Comparison of ENCODE assay signal across 20 mouse cellular contexts in genomic region chr1:184647920-184648540, GRCm38 (mm10).
DNase-seq lines count a peak whose midpoint lies in the region; ATAC-seq and TF ChIP-seq lines count a peak whose summit lies in the region.
"Had no signal": no experiment of that assay in that cellular context is flagged by ENCODE, and none has a peak within 500 bp of the region (broad histone marks: within the 10 kb centered on the region; RNA-seq: fewer than 3 reads in every experiment).

No protein-coding gene starts in this region.

- DNase-seq in hindbrain, postnatal 0 days (ENCODE audit: low spot score): peak; percentile 4
- peak; percentile 58 for DNase-seq in brain, adult 2 months (ENCODE audit: low read depth, low spot score)
- DNase-seq in liver: peak; percentile 78
- no peak for DNase-seq in liver, postnatal 0 days
- no peak for DNase-seq in layer of hippocampus, adult 2 months (ENCODE audit: low spot score in 2 of 2)
- no peak for DNase-seq in kidney, adult 18-20 months
- no peak for DNase-seq in layer of hippocampus, adult 9-11 months
- DNase-seq: B cell, adult 2 months; cerebellum, adult 9-10 months; gastrocnemius, postnatal 10 days; heart, adult 2 months; kidney, adult 9 months; midbrain, embryonic 14.5 days; right cerebral cortex, postnatal 25 days; thymus, postnatal 25 days had no signal

- H3K36me3 ChIP-seq in hindbrain, postnatal 0 days (ENCODE audit: insufficient read depth, low read length): no peaks in the 10 kb centered on the region
- H3K36me3 ChIP-seq in hindbrain, embryonic 12.5 days: no peaks in the 10 kb centered on the region
- no peaks in the 10 kb centered on the region for H3K36me3 ChIP-seq in liver, postnatal 0 days (replicated peaks; ENCODE audit: insufficient read depth, low read length)
- H3K36me3 ChIP-seq: forebrain, embryonic 15.5 days; hindbrain, embryonic 10.5 days had no signal

- WGBS in hindbrain, postnatal 0 days: 85% methylated on average over 8 of the region's 8 CpGs
- 90% methylated on average over 8 of the region's 8 CpGs for WGBS in hindbrain, embryonic 12.5 days
- 81% methylated on average over 8 of the region's 8 CpGs for WGBS in liver, postnatal 0 days (ENCODE audit: insufficient replicate concordance)

- no peak overlapping the region for H3K9ac ChIP-seq in hindbrain, postnatal 0 days (replicated peaks; ENCODE audit: low read length)
- H3K9ac ChIP-seq in hindbrain, embryonic 12.5 days: no peak overlapping the region
- no peak overlapping the region for H3K9ac ChIP-seq in liver, postnatal 0 days (replicated peaks)
- H3K9ac ChIP-seq: forebrain, embryonic 15.5 days had no signal

- 0 out of 2 replicates have a peak, but pooled peaks cover 5% of the 10 kb centered on the region for H3K9me3 ChIP-seq in hindbrain, postnatal 0 days (ENCODE audit: low read length)
- H3K9me3 ChIP-seq in hindbrain, embryonic 12.5 days (replicated peaks): no peaks in the 10 kb centered on the region; the same call in 1 of the 2 replicates
- no peaks in the 10 kb centered on the region for H3K9me3 ChIP-seq in liver, postnatal 0 days (ENCODE audit: low read length)
- H3K9me3 ChIP-seq: forebrain, embryonic 15.5 days had no signal

- no peak overlapping the region for H3K4me2 ChIP-seq in hindbrain, postnatal 0 days (ENCODE audit: low read depth, low read length)
- H3K4me2 ChIP-seq in hindbrain, embryonic 12.5 days (replicated peaks): no peak overlapping the region
- H3K4me2 ChIP-seq in liver, postnatal 0 days (ENCODE audit: low read depth, low read length): no peak overlapping the region
- H3K4me2 ChIP-seq: forebrain, embryonic 15.5 days had no signal

- no peak for ATAC-seq in hindbrain, postnatal 0 days
- ATAC-seq in hindbrain, embryonic 12.5 days (ENCODE audit: low FRiP score): no peak
- peak; percentile 44 for ATAC-seq in liver, postnatal 0 days
- ATAC-seq: forebrain, embryonic 15.5 days had no signal

- no peaks in the 10 kb centered on the region for H3K27me3 ChIP-seq in hindbrain, postnatal 0 days (ENCODE audit: insufficient read depth, low read length)
- H3K27me3 ChIP-seq in hindbrain, embryonic 12.5 days: no peaks in the 10 kb centered on the region
- H3K27me3 ChIP-seq in liver, postnatal 0 days (ENCODE audit: insufficient read depth, low read length): no peaks in the 10 kb centered on the region
- H3K27me3 ChIP-seq: forebrain, embryonic 15.5 days had no signal

- no peak overlapping the region for H3K27ac ChIP-seq in hindbrain, postnatal 0 days
- H3K27ac ChIP-seq in hindbrain, embryonic 12.5 days: no peak overlapping the region
- H3K27ac ChIP-seq in liver, postnatal 0 days (ENCODE audit: low read depth): peak overlapping the region; percentile 67
- no peak overlapping the region for H3K27ac ChIP-seq in layer of hippocampus, adult 2 months
- H3K27ac ChIP-seq: forebrain, embryonic 15.5 days; heart, adult 2 months; hindbrain, embryonic 10.5 days had no signal

- no peaks in the 10 kb centered on the region for H3K4me1 ChIP-seq in hindbrain, postnatal 0 days (ENCODE audit: insufficient read depth, low read length)
- H3K4me1 ChIP-seq in hindbrain, embryonic 12.5 days: no peaks in the 10 kb centered on the region
- H3K4me1 ChIP-seq in liver, postnatal 0 days (ENCODE audit: insufficient read depth): peaks cover 17% of the 10 kb centered on the region
- H3K4me1 ChIP-seq: forebrain, embryonic 15.5 days had no signal

- no peak overlapping the region for H3K4me3 ChIP-seq in hindbrain, postnatal 0 days (ENCODE audit: low read length)
- no peak overlapping the region for H3K4me3 ChIP-seq in hindbrain, embryonic 12.5 days
- no peak overlapping the region for H3K4me3 ChIP-seq in liver, postnatal 0 days (ENCODE audit: low read depth, low read length)
- H3K4me3 ChIP-seq in layer of hippocampus, adult 2 months: no peak overlapping the region
- H3K4me3 ChIP-seq: erythroblast, embryonic 14.5 days; forebrain, embryonic 15.5 days; heart, adult 2 months; hindbrain, embryonic 10.5 days; myocyte had no signal

- no peak for TF ChIP-seq CTCF in hindbrain, postnatal 0 days (IDR thresholded peaks at IDR 0.05; ENCODE audit: low read depth)
- TF ChIP-seq CTCF in liver, postnatal 0 days (IDR thresholded peaks at IDR 0.05; ENCODE audit: low read depth): no peak
- no peak for TF ChIP-seq CTCF in layer of hippocampus, adult 2 months (conservative IDR thresholded peaks at IDR 0.05)

- peak; percentile 93 for TF ChIP-seq EP300 in liver, postnatal 0 days (IDR thresholded peaks at IDR 0.05; ENCODE audit: low read depth)

Comparison
In these comparisons a context has a peak if more than half of its experiments do, and no peak if none do; other contexts are left out.
1. DNase-seq: peak in hindbrain, postnatal 0 days (single experiment), brain, adult 2 months (single experiment) and liver (single experiment); none in liver, postnatal 0 days (single experiment), layer of hippocampus, adult 2 months (0 of 2), kidney, adult 18-20 months (single experiment) and layer of hippocampus, adult 9-11 months (single experiment).